Mouse (Mus musculus) hindbrain, embryonic 11.5 days (tissue): ENCODE data around the gene Sertad2. TPM values are rescaled to one million over a fixed set of nuclear protein-coding genes. Genes with fewer than 3 reads are reported as not detected.

Source experiments
- ATAC-seq: fragments of 200-750 bp; cut with Nextera tagmentation; 2 replicates; pipeline ENCODE4 v1.8.0; 2017; ENCODE audit warnings: mild to moderate bottlenecking, moderate TSS enrichment, moderate library complexity; ENCODE audit not compliant: low FRiP score
- DNase-seq: peaks from one replicate; pipeline ENCODE4 v3.0.0-alpha.2; 2015; ENCODE audit warnings: low spot score
- H3K27ac ChIP-seq: fragments of 300-500 bp; sonication (generic); 2 replicates; pipeline ENCODE4 v1.5.1; 2014; ENCODE audit warnings: mild to moderate bottlenecking, low read depth, low read length
- H3K27me3 ChIP-seq: fragments of 300-500 bp; sonication (generic); 2 replicates; pipeline ENCODE4 v1.6.1; 2014; ENCODE audit warnings: mild to moderate bottlenecking, low read length, moderate library complexity, mixed read lengths; ENCODE audit not compliant: control insufficient read depth, insufficient read depth
- H3K36me3 ChIP-seq: fragments of 300-500 bp; sonication (generic); 2 replicates; pipeline ENCODE4 v1.6.1; 2014; ENCODE audit warnings: mild to moderate bottlenecking, low read length, moderate library complexity, mixed read lengths; ENCODE audit not compliant: control insufficient read depth, insufficient read depth
- H3K4me1 ChIP-seq: fragments of 300-500 bp; sonication (generic); replicated peaks from 2 replicates; pipeline ENCODE4 v1.6.1; 2014; ENCODE audit warnings: low read length, mixed read lengths; ENCODE audit not compliant: control insufficient read depth, insufficient read depth
- H3K4me2 ChIP-seq: fragments of 300-500 bp; sonication (generic); replicated peaks from 2 replicates; pipeline ENCODE4 v1.6.1; 2014; ENCODE audit warnings: mild to moderate bottlenecking, low read depth, low read length
- H3K4me3 ChIP-seq: fragments of 300-500 bp; sonication (generic); 2 replicates; pipeline ENCODE4 v1.5.1; 2014; ENCODE audit warnings: low read depth, low read length
- H3K9ac ChIP-seq: fragments of 300-500 bp; sonication (generic); 2 replicates; pipeline ENCODE4 v1.6.1; 2014; ENCODE audit warnings: low read depth, low read length
- H3K9me3 ChIP-seq: fragments of 300-500 bp; sonication (generic); 2 replicates; pipeline ENCODE4 v1.6.1; 2016; ENCODE audit warnings: low read length; ENCODE audit not compliant: control insufficient read depth
- WGBS: fragments of 180-500 bp; shearing (Covaris S2); extraction: QIAGEN DNeasy Blood & Tissue Kit; methylation state at CpG from one replicate; pipeline ENCODE4 v1.1.7; 2014; 5-methylcytosine and 5-hydroxymethylcytosine counted together
- polyA plus RNA-seq: library from polyadenylated mRNA; unstranded; fragments of >200 nt; fragmentation: Nextera tagmentation; extraction: Ambion mirVana; gene quantifications from 2 replicates; pipeline ENCODE4 v1.2.1, GENCODE M21; 2014

Sertad2 gene
- polyA plus RNA-seq, 1 experiment from 2014 or later, result 24.4 TPM

DNA sequence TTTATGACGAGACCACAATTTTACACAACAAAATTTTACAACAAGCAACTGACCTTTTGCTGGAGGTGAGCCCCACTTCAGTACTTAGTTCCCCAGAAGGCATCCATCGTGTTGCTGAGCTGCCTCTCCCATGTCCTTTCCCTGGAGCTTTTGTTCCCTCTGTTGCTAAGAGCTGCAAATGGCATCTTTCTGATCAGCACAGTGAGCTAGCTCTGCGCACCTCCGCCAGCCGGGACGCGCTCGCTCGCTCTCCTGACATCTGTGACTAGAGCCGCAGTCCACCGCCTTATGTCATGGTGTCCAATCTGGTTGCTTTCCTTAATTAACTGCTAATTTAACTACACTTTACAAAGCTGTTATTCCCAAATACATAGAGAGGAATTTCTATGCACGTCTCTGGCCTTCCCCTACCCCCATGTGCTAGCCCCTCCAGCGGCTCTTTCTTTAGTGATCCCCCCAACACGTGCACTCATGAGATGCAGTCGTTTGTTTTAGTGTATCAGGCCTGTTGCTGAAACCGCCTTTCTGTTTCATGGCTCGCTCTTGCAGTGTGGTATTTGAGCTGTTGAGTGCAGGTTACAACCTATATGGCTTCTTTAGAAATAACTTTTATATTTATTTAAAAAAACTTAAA, 107.1 kb downstream of the Sertad2 start:
- H3K4me3 ChIP-seq, result no peak overlapping the region
- peak; percentile 78 for DNase-seq
- no peaks in the 10 kb centered on the region for H3K36me3 ChIP-seq
- no peak overlapping the region for H3K9ac ChIP-seq
- peak; percentile 82 for ATAC-seq
- H3K4me1 ChIP-seq, result peaks cover 25% of the 10 kb centered on the region
- 31% methylated on average over 17 of the region's 17 CpGs for WGBS
- no peak overlapping the region for H3K4me2 ChIP-seq
- no peaks in the 10 kb centered on the region for H3K9me3 ChIP-seq
- H3K27ac ChIP-seq, result peak overlapping the region; percentile 51
- no peaks in the 10 kb centered on the region for H3K27me3 ChIP-seq

DNA sequence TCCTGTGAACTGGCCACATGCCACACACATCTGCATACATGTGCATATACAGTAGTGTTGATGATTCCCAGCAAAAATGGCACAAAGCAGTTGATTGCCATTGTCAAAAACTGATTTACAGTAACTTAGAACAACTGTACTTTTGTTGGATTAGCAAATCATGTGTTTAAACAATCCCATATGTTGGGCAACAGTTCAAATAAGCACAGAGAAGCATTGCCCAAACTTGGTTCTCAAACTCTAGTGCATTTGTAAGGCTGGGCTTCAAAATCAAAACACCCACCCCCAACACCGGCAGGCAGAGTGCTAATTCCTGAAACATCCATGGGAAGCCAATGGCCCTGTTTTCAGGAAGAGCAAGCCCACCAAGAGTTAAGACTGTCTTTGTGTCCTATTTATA, 108.1 kb downstream of the Sertad2 start:
- Histone ChIP-seq H3K4me3 (no peak overlapping the region), H3K9ac (no peak overlapping the region), H3K36me3 (no peaks in the 10 kb centered on the region), H3K27me3 (no peaks in the 10 kb centered on the region), H3K9me3 (no peaks in the 10 kb centered on the region), H3K4me2 (no peak overlapping the region), H3K4me1 (peaks cover 31% of the 10 kb centered on the region), H3K27ac (no peak overlapping the region)
- DNase-seq, result no peak
- 59% methylated on average over 1 of the region's 1 CpGs for WGBS
- ATAC-seq, result no peak

DNA sequence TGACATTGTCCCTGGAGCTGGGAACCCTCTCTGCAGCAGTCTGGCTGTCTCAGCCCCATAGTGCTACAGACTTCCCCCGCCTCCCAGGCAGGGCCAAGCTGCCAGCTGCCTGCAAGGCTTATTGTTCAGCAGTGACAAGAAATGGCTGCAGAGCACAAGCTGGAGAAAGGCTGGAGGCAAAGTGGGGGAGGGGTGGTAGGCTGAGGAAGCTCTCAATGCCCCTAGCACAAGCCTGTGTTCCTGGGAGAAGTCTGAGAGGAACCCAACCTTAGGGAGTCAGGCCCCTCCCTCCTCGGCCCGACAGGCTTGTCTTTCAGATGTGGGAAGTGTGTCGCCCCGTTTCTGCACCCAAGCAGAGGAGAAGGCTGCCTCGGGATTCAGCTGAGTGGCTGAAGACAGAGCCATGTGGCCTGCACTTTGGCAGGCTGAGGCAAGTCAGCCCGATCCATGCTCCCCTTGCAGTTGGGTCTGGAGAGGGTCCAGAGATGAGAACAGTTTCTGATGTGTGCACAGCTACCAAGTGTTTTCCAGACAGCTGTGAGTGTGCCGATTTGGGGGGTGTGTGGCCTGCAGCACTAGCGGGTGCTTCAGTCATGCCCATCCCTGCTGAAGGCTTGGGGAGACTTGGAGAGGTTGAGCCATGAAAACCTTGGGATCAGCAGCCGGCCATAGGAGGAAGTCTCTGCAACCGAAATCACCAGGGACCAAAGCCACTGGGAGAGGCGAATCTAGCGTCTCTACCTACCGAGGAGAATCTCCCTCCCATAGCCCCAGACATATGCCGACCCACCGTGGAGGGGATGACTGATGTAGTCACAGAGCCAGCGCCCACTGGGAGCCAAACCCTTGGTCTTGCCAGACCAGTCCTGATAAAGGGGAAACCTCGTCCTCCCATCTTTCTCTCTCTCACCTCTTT, 113.0 kb downstream of the Sertad2 start:
- H3K4me1 ChIP-seq, result peaks cover 18% of the 10 kb centered on the region
- peak overlapping the region; percentile 34 for H3K4me2 ChIP-seq
- WGBS, result 6% methylated on average over 18 of the region's 18 CpGs
- no peaks in the 10 kb centered on the region for H3K36me3 ChIP-seq
- peak overlapping the region; percentile 61 for H3K9ac ChIP-seq
- H3K9me3 ChIP-seq, result no peaks in the 10 kb centered on the region
- peak; percentile 88 for DNase-seq
- peak overlapping the region; percentile 23 for H3K4me3 ChIP-seq
- peak overlapping the region; percentile 97 for H3K27ac ChIP-seq
- H3K27me3 ChIP-seq, result no peaks in the 10 kb centered on the region
- ATAC-seq, result peak; percentile 91

DNA sequence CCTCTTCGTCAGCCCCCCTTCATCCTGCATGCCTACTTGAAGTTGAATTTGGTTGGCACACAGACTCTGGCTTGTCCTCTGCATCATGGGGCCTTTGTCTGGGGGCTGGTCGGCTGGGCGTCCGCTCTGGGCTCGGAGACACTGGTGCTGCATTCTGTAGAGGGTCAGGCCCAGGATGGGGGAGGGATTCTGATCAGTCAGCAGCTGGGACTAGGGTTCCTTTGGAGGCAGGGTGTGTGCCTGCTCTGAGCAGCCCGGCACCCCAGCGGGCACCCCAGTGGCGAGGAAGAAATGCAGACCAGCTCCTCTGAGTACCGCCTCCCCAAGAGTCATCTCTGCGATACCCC, 113.6 kb downstream of the Sertad2 start:
- ATAC-seq (peak; percentile 51), DNase-seq (peak; percentile 65)
- Histone ChIP-seq H3K36me3 (no peaks in the 10 kb centered on the region), H3K4me2 (peak overlapping the region; percentile 34), H3K27ac (peak overlapping the region; percentile 97), H3K9me3 (no peaks in the 10 kb centered on the region), H3K9ac (peak overlapping the region; percentile 61), H3K27me3 (no peaks in the 10 kb centered on the region), H3K4me1 (peaks cover 18% of the 10 kb centered on the region), H3K4me3 (peak overlapping the region; percentile 23)
- WGBS, result 13% methylated on average over 10 of the region's 10 CpGs

DNA sequence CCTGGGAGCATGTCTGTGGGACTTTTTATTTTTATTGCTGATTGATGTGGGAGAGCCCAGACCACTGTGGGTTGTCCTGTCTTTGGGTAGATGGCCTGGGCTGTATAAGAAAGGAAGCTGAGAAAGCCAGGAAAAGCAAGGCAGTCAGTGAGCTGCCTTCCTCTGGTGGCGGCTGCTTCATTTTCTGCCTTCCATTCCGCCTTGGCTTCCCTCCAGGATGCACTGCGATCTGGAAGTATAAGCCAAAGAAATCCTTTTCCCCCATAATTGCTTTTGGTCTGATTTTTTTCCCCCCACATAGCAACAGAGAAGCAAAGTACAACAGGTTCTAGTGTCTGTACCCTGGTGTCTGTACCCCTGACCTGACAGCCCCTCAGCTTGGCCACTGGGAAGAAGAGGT, 116.0 kb downstream of the Sertad2 start:
- no peaks in the 10 kb centered on the region for H3K9me3 ChIP-seq
- H3K4me3 ChIP-seq, result no peak overlapping the region
- H3K4me1 ChIP-seq, result peaks cover 18% of the 10 kb centered on the region
- H3K36me3 ChIP-seq, result no peaks in the 10 kb centered on the region
- H3K9ac ChIP-seq, result no peak overlapping the region
- WGBS, result 91% methylated on average over 3 of the region's 3 CpGs
- DNase-seq (no peak), ATAC-seq (no peak)
- H3K27ac ChIP-seq, result no peak overlapping the region
- no peak overlapping the region for H3K4me2 ChIP-seq
- H3K27me3 ChIP-seq, result no peaks in the 10 kb centered on the region

GRCm38 (mm10) chr11:20660111-20661097, 117.4 kb downstream of the Sertad2 start:
- Histone ChIP-seq H3K9ac (no peak overlapping the region), H3K27ac (no peak overlapping the region), H3K27me3 (no peaks in the 10 kb centered on the region), H3K36me3 (no peaks in the 10 kb centered on the region), H3K4me1 (peaks cover 9% of the 10 kb centered on the region), H3K4me2 (no peak overlapping the region), H3K4me3 (no peak overlapping the region), H3K9me3 (no peaks in the 10 kb centered on the region)
- ATAC-seq, result no peak
- WGBS, result 80% methylated on average over 14 of the region's 14 CpGs
- no peak for DNase-seq

GRCm38 (mm10) chr11:20661652-20662051, 118.6 kb downstream of the Sertad2 start:
- peak; percentile 54 for DNase-seq
- H3K4me1 ChIP-seq, result peaks cover under 1% of the 10 kb centered on the region
- no peaks in the 10 kb centered on the region for H3K36me3 ChIP-seq
- H3K4me3 ChIP-seq, result no peak overlapping the region
- H3K27me3 ChIP-seq, result no peaks in the 10 kb centered on the region
- no peaks in the 10 kb centered on the region for H3K9me3 ChIP-seq
- no peak overlapping the region for H3K4me2 ChIP-seq
- WGBS, result 47% methylated on average over 4 of the region's 4 CpGs
- no peak for ATAC-seq
- no peak overlapping the region for H3K27ac ChIP-seq
- no peak overlapping the region for H3K9ac ChIP-seq

DNA sequence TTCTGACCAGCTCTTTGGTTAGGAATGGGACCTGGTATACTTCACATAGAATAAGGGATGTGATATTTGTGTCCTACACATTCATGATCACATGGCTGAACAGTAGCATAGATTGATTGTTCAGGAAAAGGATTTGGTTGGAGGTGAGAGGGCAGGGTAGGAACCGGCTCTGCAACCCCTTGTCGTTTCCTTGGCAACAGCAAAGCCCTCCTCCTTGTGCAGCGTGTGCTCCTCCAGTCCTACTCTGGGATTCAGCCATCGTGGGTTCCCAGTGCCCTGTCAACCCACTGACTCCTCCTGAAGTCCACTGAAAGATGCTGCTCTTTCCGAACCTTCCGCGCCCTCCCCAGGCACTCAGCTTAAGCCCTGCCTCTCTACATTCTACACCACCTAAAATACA, 119.8 kb downstream of the Sertad2 start:
- no peak for ATAC-seq
- DNase-seq, result no peak
- H3K27ac ChIP-seq, result no peak overlapping the region

More for the DNA sequence above, 119.8 kb downstream of the Sertad2 start:
- Histone ChIP-seq H3K4me3 (no peak overlapping the region), H3K4me1 (no peaks in the 10 kb centered on the region), H3K9me3 (no peaks in the 10 kb centered on the region), H3K36me3 (no peaks in the 10 kb centered on the region), H3K9ac (no peak overlapping the region), H3K27me3 (no peaks in the 10 kb centered on the region), H3K4me2 (no peak overlapping the region)
- 54% methylated on average over 7 of the region's 7 CpGs for WGBS
